Mouse (Mus musculus) lung, adult 2 months (tissue): ENCODE results near the gene Itga1.

Experiments used
- CTCF ChIP-seq: fragments of 200-500 bp; IDR thresholded peaks from 2 replicates; pipeline ENCODE4 v1.5.1; 2011; ENCODE audit warnings: mild to moderate bottlenecking, low read length, control low read depth; ENCODE audit not compliant: insufficient read depth
- POLR2A ChIP-seq: fragments of 200-500 bp; IDR thresholded peaks from 2 replicates; pipeline ENCODE4 v1.6.1; 2011; ENCODE audit warnings: low read depth, mild to moderate bottlenecking, control low read depth, low read length, borderline replicate concordance; ENCODE audit errors: extremely low read depth

- TF ChIP-seq POLR2A (no peak), CTCF (no peak)
Observed at GRCm38 (mm10) chr13:115118756-115119155, 17.0 kb upstream of the Itga1 start.
